Mouse (Mus musculus): Measurements from ENCODE around the gene Pithd1. TPM values are rescaled to one million over a fixed set of nuclear protein-coding genes. Genes with fewer than 3 reads are reported as not detected.

The Pithd1 gene
- 49.0 and 62.1 TPM in 2 replicates for polyA plus RNA-seq (2014; fragmentation: Nextera tagmentation; extraction: Ambion mirVana)

DNA sequence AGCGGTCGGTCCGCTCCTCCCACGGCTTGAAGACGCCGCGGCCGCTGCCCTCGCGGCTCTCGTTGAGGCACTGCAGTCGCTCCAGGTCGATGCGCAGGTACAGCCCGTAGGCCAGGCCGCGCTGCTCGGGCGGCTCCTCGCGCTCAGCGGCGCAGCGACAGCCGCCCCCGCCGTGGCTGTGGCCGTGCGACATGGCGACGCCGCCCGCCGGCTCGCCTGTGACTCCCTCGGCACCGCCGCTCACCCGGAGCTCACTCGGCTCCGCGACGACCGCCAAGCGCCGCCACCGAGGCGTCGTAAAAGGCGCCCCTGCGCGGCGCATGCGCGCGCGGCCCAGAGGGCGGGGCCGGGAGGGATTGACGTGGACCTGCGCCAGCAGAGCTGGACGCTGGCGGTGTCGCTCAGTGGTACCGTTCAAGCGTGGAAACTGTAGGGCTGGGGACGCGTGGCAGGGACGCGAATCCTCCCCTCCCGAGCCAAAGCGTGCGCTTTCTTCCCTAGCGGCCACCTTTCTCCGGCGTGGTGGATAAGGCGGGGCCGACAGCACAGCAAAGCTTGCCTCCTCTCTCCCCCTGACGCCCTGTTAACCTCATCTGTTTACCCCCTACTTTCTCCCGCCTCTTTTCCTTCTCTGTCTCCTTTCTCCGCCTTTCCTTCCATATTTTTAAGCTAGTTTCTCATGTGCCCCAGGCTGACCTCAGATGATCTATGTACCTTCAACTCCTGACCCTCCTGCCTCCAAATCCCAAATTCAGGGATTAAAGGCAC, at the start of gene Pithd1:
Gene Pithd1 (minus strand): TSS at position 322 of the 768 bp plus-strand sequence.
- Histone ChIP-seq H3K27ac (ENCODE audit: low read depth, low read length) (peak within 1 kb of the TSS; percentile 86), H3K9me3 (ENCODE audit: control insufficient read depth, low read length) (no peaks in the 10 kb centered on the region), H3K4me3 (ENCODE audit: low read length) (peak within 1 kb of the TSS; percentile 88), H3K36me3 (ENCODE audit: control insufficient read depth, insufficient read depth, low read length) (peaks cover 17% of the 10 kb centered on the region; the same call in 1 of the 2 replicates), H3K4me2 (replicated peaks; ENCODE audit: low read depth, low read length) (peak within 1 kb of the TSS; percentile 77), H3K4me1 (ENCODE audit: control insufficient read depth, insufficient read depth, low read length) (peaks cover 9% of the 10 kb centered on the region), H3K27me3 (ENCODE audit: control insufficient read depth, insufficient read depth, low read length) (no peaks in the 10 kb centered on the region), H3K9ac (ENCODE audit: low read depth, low read length) (peak within 1 kb of the TSS; percentile 96)
- WGBS: under 1% methylated on average over 65 of the region's 81 CpGs
- peak; percentile 94 for ATAC-seq (ENCODE audit: low FRiP score, low TSS enrichment)

- 74% methylated on average over 4 of the region's 4 CpGs for WGBS
- ATAC-seq (ENCODE audit: low FRiP score, low TSS enrichment): no peak
- Histone ChIP-seq H3K9ac (ENCODE audit: low read depth, low read length) (no peak overlapping the region), H3K36me3 (ENCODE audit: control insufficient read depth, insufficient read depth, low read length) (no peaks in the 10 kb centered on the region), H3K9me3 (ENCODE audit: control insufficient read depth, low read length) (no peaks in the 10 kb centered on the region), H3K27ac (ENCODE audit: low read depth, low read length) (no peak overlapping the region), H3K4me1 (ENCODE audit: control insufficient read depth, insufficient read depth, low read length) (no peaks in the 10 kb centered on the region), H3K4me3 (ENCODE audit: low read length) (no peak overlapping the region), H3K27me3 (ENCODE audit: control insufficient read depth, insufficient read depth, low read length) (no peaks in the 10 kb centered on the region), H3K4me2 (replicated peaks; ENCODE audit: low read depth, low read length) (no peak overlapping the region)
Observed at GRCm38 (mm10) chr4:136035078-136035477, 48.0 kb upstream of the Pithd1 start.

GRCm38 (mm10) chr4:136033231-136033630, 46.2 kb upstream of the Pithd1 start:
- Histone ChIP-seq H3K36me3 (ENCODE audit: control insufficient read depth, insufficient read depth, low read length) (no peaks in the 10 kb centered on the region), H3K4me2 (replicated peaks; ENCODE audit: low read depth, low read length) (no peak overlapping the region), H3K9me3 (ENCODE audit: control insufficient read depth, low read length) (no peaks in the 10 kb centered on the region), H3K4me3 (ENCODE audit: low read length) (no peak overlapping the region), H3K9ac (ENCODE audit: low read depth, low read length) (no peak overlapping the region), H3K27ac (ENCODE audit: low read depth, low read length) (no peak overlapping the region), H3K27me3 (ENCODE audit: control insufficient read depth, insufficient read depth, low read length) (no peaks in the 10 kb centered on the region), H3K4me1 (ENCODE audit: control insufficient read depth, insufficient read depth, low read length) (0 out of 2 replicates have a peak, but pooled peaks cover 2% of the 10 kb centered on the region)
- no peak for ATAC-seq (ENCODE audit: low FRiP score, low TSS enrichment)
- 50% methylated on average over 1 of the region's 1 CpGs for WGBS

DNA sequence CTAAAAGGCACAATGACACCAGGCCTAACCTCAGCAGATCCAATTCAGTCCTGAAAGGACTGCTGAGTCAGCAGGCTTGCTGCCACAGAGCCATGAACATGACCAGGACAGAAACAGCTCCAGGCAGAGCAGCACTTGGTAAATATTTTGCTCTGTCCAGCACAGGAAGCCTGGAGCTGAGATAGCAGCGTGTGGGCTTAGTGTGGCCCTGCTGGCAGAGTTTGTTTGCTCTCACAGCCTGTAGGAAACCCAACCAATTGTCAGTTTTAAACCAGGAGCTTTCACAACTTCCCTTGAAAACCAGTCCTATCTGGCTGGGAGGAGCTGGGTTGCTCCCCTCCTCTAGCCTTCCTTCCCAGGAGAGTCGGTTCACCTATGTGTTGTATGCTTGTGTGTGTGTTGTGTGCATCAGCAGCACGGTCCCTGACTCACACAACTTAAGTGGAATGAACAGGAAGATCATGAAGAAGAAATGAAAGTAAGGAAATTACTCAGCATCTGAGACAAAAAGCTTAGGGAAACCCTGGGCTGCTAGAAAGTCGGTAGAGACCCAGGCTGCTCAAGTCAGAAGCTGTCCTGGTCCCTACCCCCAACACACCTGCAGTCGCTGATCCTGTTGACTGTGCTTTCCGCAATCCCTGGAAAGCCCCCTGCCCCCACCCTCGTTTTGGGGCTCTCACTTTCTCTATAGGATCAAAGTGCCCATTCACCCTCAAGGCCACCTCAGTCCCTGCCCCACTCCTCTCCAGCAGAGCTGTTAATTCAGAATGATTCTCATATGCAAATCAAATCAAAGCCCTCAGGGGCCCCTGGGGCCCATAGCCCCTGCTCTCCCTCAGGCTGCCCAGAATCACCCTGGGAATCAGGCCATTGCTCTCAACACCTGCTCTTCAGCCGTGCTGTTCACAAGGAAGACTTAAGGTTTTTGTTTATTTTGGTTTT, 44.2 kb upstream of the Pithd1 start:
- no peaks in the 10 kb centered on the region for H3K9me3 ChIP-seq (ENCODE audit: control insufficient read depth, low read length)
- H3K9ac ChIP-seq (ENCODE audit: low read depth, low read length): no peak overlapping the region; the same call in 1 of the 2 replicates
- peaks cover 8% of the 10 kb centered on the region; the same call in 1 of the 2 replicates for H3K4me1 ChIP-seq (ENCODE audit: control insufficient read depth, insufficient read depth, low read length)
- peak overlapping the region; percentile 24; the same call in 1 of the 2 replicates for H3K27ac ChIP-seq (ENCODE audit: low read depth, low read length)
- no peak for ATAC-seq (ENCODE audit: low FRiP score, low TSS enrichment)
- 7% methylated on average over 8 of the region's 8 CpGs for WGBS
- H3K27me3 ChIP-seq (ENCODE audit: control insufficient read depth, insufficient read depth, low read length): no peaks in the 10 kb centered on the region
- H3K4me3 ChIP-seq (ENCODE audit: low read length): no peak overlapping the region
- no peaks in the 10 kb centered on the region for H3K36me3 ChIP-seq (ENCODE audit: control insufficient read depth, insufficient read depth, low read length)
- no peak overlapping the region for H3K4me2 ChIP-seq (replicated peaks; ENCODE audit: low read depth, low read length)

GRCm38 (mm10) chr4:136028689-136029088, 41.6 kb upstream of the Pithd1 start:
- ATAC-seq (ENCODE audit: low FRiP score, low TSS enrichment): no peak
- 71% methylated on average over 5 of the region's 5 CpGs for WGBS

DNA sequence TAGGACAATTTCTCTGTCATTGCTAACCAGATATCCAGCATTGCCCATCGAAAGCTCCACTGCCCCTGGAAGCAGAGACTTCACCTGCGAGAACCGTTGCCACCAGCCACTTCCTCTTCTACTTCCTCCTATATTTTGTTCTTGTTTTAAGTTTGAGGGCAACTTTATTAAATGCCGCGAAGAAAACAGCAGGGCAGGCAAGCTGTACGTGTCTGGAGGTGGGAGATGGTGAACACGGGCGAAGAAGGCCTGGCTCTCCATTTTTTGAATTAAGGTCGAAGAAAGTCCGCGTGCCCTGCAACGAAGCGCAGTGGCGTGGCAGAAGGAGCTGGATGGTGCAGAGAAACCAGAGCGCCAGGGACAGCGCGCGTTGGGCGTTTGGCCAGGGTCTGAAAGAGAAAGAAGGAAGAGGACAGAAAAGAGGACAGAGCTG, 41.1 kb upstream of the Pithd1 start:
- H3K4me3 ChIP-seq (ENCODE audit: low read length): no peak overlapping the region
- H3K4me1 ChIP-seq (ENCODE audit: control insufficient read depth, insufficient read depth, low read length): peaks cover 8% of the 10 kb centered on the region; the same call in 1 of the 2 replicates
- no peak overlapping the region; the same call in 1 of the 2 replicates for H3K27ac ChIP-seq (ENCODE audit: low read depth, low read length)
- ATAC-seq (ENCODE audit: low FRiP score, low TSS enrichment): no peak
- no peak overlapping the region for H3K9ac ChIP-seq (ENCODE audit: low read depth, low read length)
- 82% methylated on average over 19 of the region's 19 CpGs for WGBS
- H3K27me3 ChIP-seq (ENCODE audit: control insufficient read depth, insufficient read depth, low read length): no peaks in the 10 kb centered on the region
- H3K4me2 ChIP-seq (replicated peaks; ENCODE audit: low read depth, low read length): no peak overlapping the region
- H3K36me3 ChIP-seq (ENCODE audit: control insufficient read depth, insufficient read depth, low read length): no peaks in the 10 kb centered on the region
- no peaks in the 10 kb centered on the region for H3K9me3 ChIP-seq (ENCODE audit: control insufficient read depth, low read length)

More at GRCm38 (mm10) chr4:136028689-136029088, 41.6 kb upstream of the Pithd1 start:
- Histone ChIP-seq H3K9me3 (ENCODE audit: control insufficient read depth, low read length) (no peaks in the 10 kb centered on the region), H3K4me3 (ENCODE audit: low read length) (no peak overlapping the region), H3K4me2 (replicated peaks; ENCODE audit: low read depth, low read length) (no peak overlapping the region), H3K9ac (ENCODE audit: low read depth, low read length) (no peak overlapping the region), H3K36me3 (ENCODE audit: control insufficient read depth, insufficient read depth, low read length) (no peaks in the 10 kb centered on the region), H3K27me3 (ENCODE audit: control insufficient read depth, insufficient read depth, low read length) (no peaks in the 10 kb centered on the region), H3K4me1 (ENCODE audit: control insufficient read depth, insufficient read depth, low read length) (peaks cover 8% of the 10 kb centered on the region; the same call in 1 of the 2 replicates), H3K27ac (ENCODE audit: low read depth, low read length) (no peak overlapping the region)

DNA sequence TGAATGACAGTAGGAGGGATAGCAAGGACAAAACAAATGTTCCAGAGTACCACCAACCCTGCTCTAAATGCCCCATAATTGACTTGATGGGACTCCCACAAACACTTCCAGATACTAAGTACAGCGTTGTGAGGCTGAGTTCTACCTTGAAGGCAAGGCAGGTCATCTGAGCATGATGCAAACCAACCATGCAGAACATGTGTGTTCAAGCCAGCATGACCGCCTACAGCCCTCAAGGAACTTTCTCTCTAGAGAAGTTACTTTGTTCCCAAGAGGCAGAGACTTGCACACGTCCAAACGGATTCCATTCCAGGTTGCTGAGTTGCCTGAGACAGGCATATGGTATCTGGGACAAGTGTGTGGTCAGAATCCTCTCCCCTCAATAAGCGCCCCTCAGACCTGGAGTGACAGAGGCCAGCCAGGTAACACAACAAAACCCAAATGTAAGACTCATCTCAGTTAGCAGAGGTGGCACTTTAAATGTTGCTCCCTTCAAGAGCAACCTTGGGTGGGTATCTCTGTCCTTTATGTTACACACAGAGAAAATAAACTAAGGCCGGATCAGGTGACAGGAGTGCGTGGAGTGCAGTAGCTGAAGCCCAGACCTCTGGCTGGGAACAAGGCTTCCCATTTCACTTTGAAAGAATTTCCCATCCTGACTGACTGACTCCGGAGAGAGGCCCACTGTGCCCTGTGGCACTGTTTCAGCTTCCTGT, 40.5 kb upstream of the Pithd1 start:
- 38% methylated on average over 8 of the region's 8 CpGs for WGBS
- Histone ChIP-seq H3K4me1 (ENCODE audit: control insufficient read depth, insufficient read depth, low read length) (peaks cover 8% of the 10 kb centered on the region; the same call in 1 of the 2 replicates), H3K9ac (ENCODE audit: low read depth, low read length) (no peak overlapping the region), H3K27me3 (ENCODE audit: control insufficient read depth, insufficient read depth, low read length) (no peaks in the 10 kb centered on the region), H3K4me3 (ENCODE audit: low read length) (no peak overlapping the region), H3K4me2 (replicated peaks; ENCODE audit: low read depth, low read length) (no peak overlapping the region), H3K36me3 (ENCODE audit: control insufficient read depth, insufficient read depth, low read length) (no peaks in the 10 kb centered on the region), H3K9me3 (ENCODE audit: control insufficient read depth, low read length) (no peaks in the 10 kb centered on the region), H3K27ac (ENCODE audit: low read depth, low read length) (no peak overlapping the region)
- ATAC-seq (ENCODE audit: low FRiP score, low TSS enrichment): 0 out of 2 replicates have a peak, but pooled peaks have one; percentile 52

GRCm38 (mm10) chr4:136025350-136025749, 38.3 kb upstream of the Pithd1 start:
- no peak overlapping the region for H3K9ac ChIP-seq (ENCODE audit: low read depth, low read length)
- no peaks in the 10 kb centered on the region for H3K9me3 ChIP-seq (ENCODE audit: control insufficient read depth, low read length)
- no peaks in the 10 kb centered on the region for H3K27me3 ChIP-seq (ENCODE audit: control insufficient read depth, insufficient read depth, low read length)
- peaks cover 12% of the 10 kb centered on the region for H3K4me1 ChIP-seq (ENCODE audit: control insufficient read depth, insufficient read depth, low read length)
- WGBS: 93% methylated on average over 1 of the region's 1 CpGs
- H3K27ac ChIP-seq (ENCODE audit: low read depth, low read length): no peak overlapping the region
- H3K4me3 ChIP-seq (ENCODE audit: low read length): no peak overlapping the region
- H3K36me3 ChIP-seq (ENCODE audit: control insufficient read depth, insufficient read depth, low read length): no peaks in the 10 kb centered on the region
- no peak for ATAC-seq (ENCODE audit: low FRiP score, low TSS enrichment)
- H3K4me2 ChIP-seq (replicated peaks; ENCODE audit: low read depth, low read length): no peak overlapping the region

Measured in kidney, embryonic 14.5 days (tissue).